Mouse (Mus musculus): ENCODE measurements around the gene Gm45716. TPM values are rescaled to one million over a fixed set of nuclear protein-coding genes. Genes with fewer than 3 reads are reported as not detected.

Gm45716 gene
- polyA plus RNA-seq, 1 experiment from 2014 or later: 21.1 TPM

- Histone ChIP-seq H3K4me3 (no peak overlapping the region), H3K4me1 (no peaks in the 10 kb centered on the region), H3K36me3 (no peaks in the 10 kb centered on the region), H3K9me3 (no peaks in the 10 kb centered on the region), H3K9ac (replicated peaks) (no peak overlapping the region), H3K4me2 (replicated peaks) (no peak overlapping the region), H3K27ac (replicated peaks) (no peak overlapping the region), H3K27me3 (no peaks in the 10 kb centered on the region)
- no peak for ATAC-seq (ENCODE audit: low FRiP score, low read depth)
- WGBS: 93% methylated on average over 14 of the region's 14 CpGs
Measured at GRCm38 (mm10) chr11:90175634-90176300, 11.7 kb upstream of the Gm45716 start.

GRCm38 (mm10) chr11:90177389-90177788 is 10.1 kb upstream of the Gm45716 start:
- H3K27me3 ChIP-seq: no peaks in the 10 kb centered on the region
- no peak overlapping the region for H3K27ac ChIP-seq (replicated peaks)
- no peaks in the 10 kb centered on the region for H3K36me3 ChIP-seq
- H3K4me2 ChIP-seq (replicated peaks): no peak overlapping the region
- no peak overlapping the region for H3K4me3 ChIP-seq
- 92% methylated on average over 6 of the region's 6 CpGs for WGBS
- H3K4me1 ChIP-seq: no peaks in the 10 kb centered on the region
- H3K9me3 ChIP-seq: no peaks in the 10 kb centered on the region
- no peak for ATAC-seq (ENCODE audit: low FRiP score, low read depth)
- no peak overlapping the region for H3K9ac ChIP-seq (replicated peaks)

- no peak overlapping the region for H3K9ac ChIP-seq (replicated peaks)
- no peaks in the 10 kb centered on the region for H3K36me3 ChIP-seq
- no peaks in the 10 kb centered on the region for H3K9me3 ChIP-seq
- H3K4me2 ChIP-seq (replicated peaks): no peak overlapping the region
- no peak overlapping the region for H3K27ac ChIP-seq (replicated peaks)
- ATAC-seq (ENCODE audit: low FRiP score, low read depth): no peak
- H3K4me1 ChIP-seq: no peaks in the 10 kb centered on the region
- WGBS: 47% methylated on average over 2 of the region's 2 CpGs
- H3K27me3 ChIP-seq: no peaks in the 10 kb centered on the region
- no peak overlapping the region for H3K4me3 ChIP-seq
Measured at GRCm38 (mm10) chr11:90183361-90183760, 4.1 kb upstream of the Gm45716 start.

GRCm38 (mm10) chr11:90184756-90185155 is 2.7 kb upstream of the Gm45716 start:
- no peak overlapping the region for H3K4me2 ChIP-seq (replicated peaks)
- H3K27ac ChIP-seq (replicated peaks): no peak overlapping the region
- H3K4me1 ChIP-seq: no peaks in the 10 kb centered on the region
- H3K27me3 ChIP-seq: no peaks in the 10 kb centered on the region
- 93% methylated on average over 4 of the region's 4 CpGs for WGBS
- ATAC-seq (ENCODE audit: low FRiP score, low read depth): no peak
- no peak overlapping the region for H3K9ac ChIP-seq (replicated peaks)
- H3K4me3 ChIP-seq: no peak overlapping the region
- H3K36me3 ChIP-seq: no peaks in the 10 kb centered on the region
- H3K9me3 ChIP-seq: no peaks in the 10 kb centered on the region

- no peaks in the 10 kb centered on the region for H3K9me3 ChIP-seq
- no peaks in the 10 kb centered on the region for H3K4me1 ChIP-seq
- no peaks in the 10 kb centered on the region for H3K36me3 ChIP-seq
- H3K27me3 ChIP-seq: no peaks in the 10 kb centered on the region
- H3K9ac ChIP-seq (replicated peaks): no peak overlapping the region
- no peak overlapping the region for H3K4me3 ChIP-seq
- H3K4me2 ChIP-seq (replicated peaks): no peak overlapping the region
- WGBS: 92% methylated on average over 3 of the region's 3 CpGs
- H3K27ac ChIP-seq (replicated peaks): no peak overlapping the region
- no peak for ATAC-seq (ENCODE audit: low FRiP score, low read depth)
Measured at GRCm38 (mm10) chr11:90190156-90190555, 2.7 kb downstream of the Gm45716 start.

GRCm38 (mm10) chr11:90194946-90195345 is 7.5 kb downstream of the Gm45716 start:
- ATAC-seq (ENCODE audit: low FRiP score, low read depth): no peak
- no peaks in the 10 kb centered on the region for H3K36me3 ChIP-seq
- WGBS: 74% methylated on average over 1 of the region's 1 CpGs
- no peak overlapping the region for H3K4me2 ChIP-seq (replicated peaks)
- no peak overlapping the region for H3K4me3 ChIP-seq
- no peaks in the 10 kb centered on the region for H3K4me1 ChIP-seq
- H3K27me3 ChIP-seq: no peaks in the 10 kb centered on the region
- no peak overlapping the region for H3K9ac ChIP-seq (replicated peaks)
- H3K27ac ChIP-seq (replicated peaks): no peak overlapping the region
- no peaks in the 10 kb centered on the region for H3K9me3 ChIP-seq

- H3K36me3 ChIP-seq: no peaks in the 10 kb centered on the region
- no peaks in the 10 kb centered on the region for H3K27me3 ChIP-seq
- no peak overlapping the region for H3K4me3 ChIP-seq
- 82% methylated on average over 11 of the region's 11 CpGs for WGBS
- ATAC-seq (ENCODE audit: low FRiP score, low read depth): no peak
- H3K27ac ChIP-seq (replicated peaks): no peak overlapping the region
- H3K9ac ChIP-seq (replicated peaks): no peak overlapping the region
- H3K9me3 ChIP-seq: no peaks in the 10 kb centered on the region
- H3K4me1 ChIP-seq: no peaks in the 10 kb centered on the region
- no peak overlapping the region for H3K4me2 ChIP-seq (replicated peaks)
Measured at GRCm38 (mm10) chr11:90195756-90196520, 8.5 kb downstream of the Gm45716 start.

- Histone ChIP-seq H3K9ac (replicated peaks) (no peak overlapping the region), H3K4me1 (no peaks in the 10 kb centered on the region), H3K4me2 (replicated peaks) (no peak overlapping the region), H3K36me3 (no peaks in the 10 kb centered on the region), H3K4me3 (no peak overlapping the region), H3K27me3 (no peaks in the 10 kb centered on the region), H3K9me3 (no peaks in the 10 kb centered on the region), H3K27ac (replicated peaks) (no peak overlapping the region)
- ATAC-seq (ENCODE audit: low FRiP score, low read depth): no peak
- 84% methylated on average over 12 of the region's 12 CpGs for WGBS
Measured at GRCm38 (mm10) chr11:90196521-90197215, 9.2 kb downstream of the Gm45716 start.

- peak; percentile 30; the same call in 1 of the 2 replicates for ATAC-seq (ENCODE audit: low FRiP score, low read depth)
- H3K4me3 ChIP-seq: no peak overlapping the region
- no peaks in the 10 kb centered on the region for H3K36me3 ChIP-seq
- H3K9ac ChIP-seq (replicated peaks): no peak overlapping the region
- H3K4me1 ChIP-seq: no peaks in the 10 kb centered on the region
- H3K9me3 ChIP-seq: no peaks in the 10 kb centered on the region
- no peak overlapping the region for H3K4me2 ChIP-seq (replicated peaks)
- H3K27me3 ChIP-seq: no peaks in the 10 kb centered on the region
- WGBS: 43% methylated on average over 5 of the region's 5 CpGs
- no peak overlapping the region for H3K27ac ChIP-seq (replicated peaks)
Measured at GRCm38 (mm10) chr11:90198048-90198447, 10.6 kb downstream of the Gm45716 start.

- 85% methylated on average over 2 of the region's 2 CpGs for WGBS
- Histone ChIP-seq H3K27ac (replicated peaks) (no peak overlapping the region), H3K27me3 (no peaks in the 10 kb centered on the region), H3K9me3 (no peaks in the 10 kb centered on the region), H3K4me1 (no peaks in the 10 kb centered on the region), H3K36me3 (no peaks in the 10 kb centered on the region), H3K9ac (replicated peaks) (no peak overlapping the region), H3K4me2 (replicated peaks) (no peak overlapping the region), H3K4me3 (no peak overlapping the region)
- ATAC-seq (ENCODE audit: low FRiP score, low read depth): no peak
Measured at GRCm38 (mm10) chr11:90200826-90201225, 13.3 kb downstream of the Gm45716 start.

GRCm38 (mm10) chr11:90214246-90214645 is 26.8 kb downstream of the Gm45716 start:
- no peak overlapping the region for H3K4me3 ChIP-seq

GRCm38 (mm10) chr11:90220022-90220645 is 32.7 kb downstream of the Gm45716 start:
- Histone ChIP-seq H3K4me2 (replicated peaks) (no peak overlapping the region), H3K27me3 (no peaks in the 10 kb centered on the region), H3K9me3 (no peaks in the 10 kb centered on the region), H3K27ac (replicated peaks) (no peak overlapping the region), H3K9ac (replicated peaks) (no peak overlapping the region), H3K4me3 (no peak overlapping the region), H3K36me3 (no peaks in the 10 kb centered on the region), H3K4me1 (no peaks in the 10 kb centered on the region)
- 82% methylated on average over 6 of the region's 6 CpGs for WGBS
- ATAC-seq (ENCODE audit: low FRiP score, low read depth): no peak

More at GRCm38 (mm10) chr11:90214246-90214645, 26.8 kb downstream of the Gm45716 start:
- H3K9ac ChIP-seq (replicated peaks): no peak overlapping the region
- no peak overlapping the region for H3K4me2 ChIP-seq (replicated peaks)
- no peak overlapping the region for H3K27ac ChIP-seq (replicated peaks)
- no peak for ATAC-seq (ENCODE audit: low FRiP score, low read depth)
- H3K4me1 ChIP-seq: no peaks in the 10 kb centered on the region
- no peaks in the 10 kb centered on the region for H3K36me3 ChIP-seq
- H3K9me3 ChIP-seq: no peaks in the 10 kb centered on the region
- 46% methylated on average over 7 of the region's 7 CpGs for WGBS
- H3K27me3 ChIP-seq: no peaks in the 10 kb centered on the region
